Mouse (Mus musculus) lung, embryonic 16.5 days (tissue): Measurements from ENCODE around the gene Tcte2. TPM values are rescaled to one million over a fixed set of nuclear protein-coding genes. Genes with fewer than 3 reads are reported as not detected.
"Not testable (repeated sequence)": the region's sequence is repeated elsewhere in the genome, so short reads cannot be mapped to it uniquely, and the experiment has no call there.

Experiments
- ATAC-seq: fragments of 200-750 bp; cut with Nextera tagmentation; 2 replicates; pipeline ENCODE4 v1.8.0; 2017; ENCODE audit warnings: low read depth, mild to moderate bottlenecking, moderate library complexity
- H3K27ac ChIP-seq: fragments of 300-500 bp; sonication (generic); 2 replicates; pipeline ENCODE4 v1.5.1; 2014; ENCODE audit warnings: mild to moderate bottlenecking, control low read depth, low read length
- H3K27me3 ChIP-seq: fragments of 300-500 bp; sonication (generic); 2 replicates; pipeline ENCODE4 v1.6.1; 2014; ENCODE audit warnings: low read depth, low read length, mixed read lengths; ENCODE audit not compliant: control insufficient read depth, insufficient read depth
- H3K36me3 ChIP-seq: fragments of 300-500 bp; sonication (generic); 2 replicates; pipeline ENCODE4 v1.6.1; 2014; ENCODE audit warnings: low read length; ENCODE audit not compliant: control insufficient read depth, insufficient read depth
- H3K4me1 ChIP-seq: fragments of 300-500 bp; sonication (generic); replicated peaks from 2 replicates; pipeline ENCODE4 v1.6.1; 2014; ENCODE audit warnings: low read length, mixed read lengths; ENCODE audit not compliant: control insufficient read depth, insufficient read depth
- H3K4me2 ChIP-seq: fragments of 300-500 bp; sonication (generic); 2 replicates; pipeline ENCODE4 v1.6.1; 2014; ENCODE audit warnings: low read depth, low read length, control low read depth
- H3K4me3 ChIP-seq: fragments of 300-500 bp; sonication (generic); 2 replicates; pipeline ENCODE4 v1.5.1; 2014; ENCODE audit warnings: mild to moderate bottlenecking, low read length, control low read depth
- H3K9ac ChIP-seq: fragments of 300-500 bp; sonication (generic); 2 replicates; pipeline ENCODE4 v1.6.1; 2014; ENCODE audit warnings: low read length, control low read depth
- H3K9me3 ChIP-seq: fragments of 300-500 bp; sonication (generic); 2 replicates; pipeline ENCODE4 v1.6.1; 2016; ENCODE audit warnings: low read length; ENCODE audit not compliant: control insufficient read depth
- WGBS: fragments of 180-500 bp; shearing (Covaris S2); extraction: QIAGEN DNeasy Blood & Tissue Kit; methylation state at CpG from one replicate; pipeline ENCODE4 v1.1.7; 2014; 5-methylcytosine and 5-hydroxymethylcytosine counted together
- polyA plus RNA-seq: library from polyadenylated mRNA; unstranded; fragments of >200 nt; fragmentation: Nextera tagmentation; extraction: Ambion mirVana; gene quantifications from 2 replicates; pipeline ENCODE4 v1.2.1, GENCODE M21; 2015

Gene Tcte2
- polyA plus RNA-seq, 1 experiment from 2014 or later = 4.8 TPM

DNA sequence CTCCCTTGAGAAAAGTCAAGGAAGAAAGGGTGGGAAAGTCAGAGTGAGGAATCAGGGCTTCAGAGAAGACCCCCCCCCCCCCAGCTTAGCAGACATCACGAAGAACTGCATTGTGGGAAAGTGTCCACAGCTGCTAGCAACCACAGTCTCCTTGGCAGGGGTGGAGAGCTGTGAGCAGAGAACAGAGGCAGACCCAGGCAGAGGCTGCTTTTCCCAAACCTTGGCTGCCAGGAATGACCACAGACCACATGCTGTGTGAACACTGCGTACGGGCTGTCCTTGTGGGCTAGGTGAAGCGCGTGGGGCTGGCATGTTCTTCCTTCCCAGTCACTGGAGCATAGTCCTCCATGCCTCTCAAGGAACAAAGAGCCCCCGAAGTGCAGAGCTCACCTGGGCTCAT lies 81.9 kb downstream of the Tcte2 start:
- 85% methylated on average over 6 of the region's 6 CpGs for WGBS
- Histone ChIP-seq H3K27ac (no peak overlapping the region), H3K4me3 (no peak overlapping the region), H3K4me1 (peaks cover 28% of the 10 kb centered on the region), H3K36me3 (no peaks in the 10 kb centered on the region), H3K27me3 (no peaks in the 10 kb centered on the region), H3K9me3 (no peaks in the 10 kb centered on the region), H3K4me2 (no peak overlapping the region), H3K9ac (no peak overlapping the region)
- no peak for ATAC-seq

DNA sequence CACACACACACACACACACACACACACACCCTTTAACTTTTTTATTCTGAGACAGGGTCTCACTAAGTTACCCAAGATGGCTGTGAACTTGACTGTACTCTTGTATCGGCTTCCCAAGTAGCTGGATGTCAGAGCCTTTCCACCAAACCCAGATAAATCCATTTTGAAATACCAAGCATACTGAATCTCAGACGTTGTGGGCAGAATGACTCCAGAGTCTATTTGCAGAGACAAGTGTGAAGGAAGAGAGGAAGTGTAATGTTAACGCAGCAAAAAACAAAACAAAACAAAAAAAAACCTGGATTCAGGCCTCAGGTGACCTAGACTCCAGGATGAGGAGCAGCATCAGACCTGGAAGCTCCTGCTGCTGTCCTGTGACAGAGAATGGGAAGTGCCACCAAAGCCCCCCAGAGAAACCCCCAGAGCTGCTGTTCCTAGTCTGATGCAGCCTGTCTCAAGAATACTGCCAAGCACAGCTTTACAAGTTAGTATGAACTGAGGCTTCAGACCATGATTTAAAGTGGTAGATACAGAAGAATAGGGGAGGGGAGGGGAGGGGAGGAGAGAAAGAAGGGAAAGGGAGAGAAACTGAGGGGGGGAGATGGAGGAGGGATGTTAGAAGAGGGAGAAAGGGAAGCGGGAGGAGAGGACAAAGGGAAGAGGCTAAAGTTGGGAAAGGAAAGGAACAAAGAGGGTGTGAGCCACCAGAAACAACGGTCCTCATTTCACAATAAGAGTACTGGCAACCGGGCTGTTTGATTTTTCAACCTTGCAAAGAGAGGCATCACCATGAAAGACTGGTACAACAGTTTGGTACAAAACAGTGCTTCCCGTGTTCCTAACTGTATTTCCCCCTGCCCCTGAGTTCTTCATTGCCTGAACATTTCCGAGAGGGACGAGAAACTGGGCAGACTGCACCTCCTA lies 84.1 kb downstream of the Tcte2 start:
- H3K4me1 ChIP-seq = peaks cover 9% of the 10 kb centered on the region
- H3K27ac ChIP-seq = peak overlapping the region; percentile 68
- no peaks in the 10 kb centered on the region for H3K27me3 ChIP-seq
- H3K9me3 ChIP-seq = no peaks in the 10 kb centered on the region
- peak; percentile 44; the same call in 1 of the 2 replicates for ATAC-seq
- H3K4me3 ChIP-seq = peak overlapping the region; percentile 12; the same call in 1 of the 2 replicates
- H3K36me3 ChIP-seq = no peaks in the 10 kb centered on the region
- 22% methylated on average over 9 of the region's 9 CpGs for WGBS
- H3K4me2 ChIP-seq = peak overlapping the region; percentile 36
- H3K9ac ChIP-seq = peak overlapping the region; percentile 44

DNA sequence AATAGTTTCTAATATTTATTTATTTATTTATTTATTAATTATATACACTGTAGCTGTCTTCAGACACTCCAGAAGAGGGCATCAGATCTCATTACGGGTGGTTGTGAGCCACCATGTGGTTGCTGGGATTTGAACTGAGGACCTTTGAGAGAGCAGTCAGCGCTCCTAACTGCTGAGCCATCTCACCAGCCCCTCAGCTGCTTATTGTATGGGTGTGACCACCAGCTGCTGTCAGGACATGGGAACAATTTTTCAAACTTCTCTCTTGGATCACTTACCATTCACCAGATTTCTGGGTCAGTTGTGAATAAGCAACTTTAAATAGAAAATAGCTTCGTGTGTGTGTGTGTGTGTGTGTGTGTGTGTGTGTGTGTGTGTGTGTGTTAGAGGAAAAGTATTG lies 85.5 kb downstream of the Tcte2 start:
- H3K4me2 ChIP-seq, ATAC-seq, H3K4me3 ChIP-seq, H3K27ac ChIP-seq, H3K27me3 ChIP-seq, H3K4me1 ChIP-seq, H3K9ac ChIP-seq, H3K9me3 ChIP-seq, H3K36me3 ChIP-seq: not testable (repeated sequence)
- 70% methylated on average over 3 of the region's 3 CpGs for WGBS

DNA sequence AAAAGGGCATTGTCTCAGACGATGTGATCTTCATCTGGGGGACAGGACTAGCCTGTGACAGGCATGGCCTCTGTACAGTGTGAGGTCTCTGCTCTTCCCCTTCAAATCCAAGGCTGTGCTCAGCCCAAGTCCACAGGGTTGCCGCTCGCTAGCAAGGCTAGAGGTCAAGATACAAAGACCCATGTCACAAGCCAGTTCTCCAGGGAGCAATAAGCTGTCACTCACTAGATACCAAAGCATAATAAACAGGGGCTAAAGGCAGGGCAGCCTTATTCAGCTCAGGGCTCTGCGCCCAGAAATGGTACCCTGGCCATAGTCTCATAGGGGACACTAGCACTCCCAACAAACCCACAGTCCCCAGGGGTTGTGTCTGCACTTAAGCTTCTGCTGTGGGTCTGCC lies 86.0 kb downstream of the Tcte2 start:
- Histone ChIP-seq H3K9me3 (no peaks in the 10 kb centered on the region), H3K27me3 (no peaks in the 10 kb centered on the region), H3K36me3 (no peaks in the 10 kb centered on the region), H3K4me2 (no peak overlapping the region), H3K27ac (no peak overlapping the region), H3K9ac (no peak overlapping the region), H3K4me3 (no peak overlapping the region), H3K4me1 (peaks cover 7% of the 10 kb centered on the region; the same call in 1 of the 2 replicates)
- no peak for ATAC-seq
- whole genome bisulfite sequencing = 62% methylated on average over 4 of the region's 4 CpGs

DNA sequence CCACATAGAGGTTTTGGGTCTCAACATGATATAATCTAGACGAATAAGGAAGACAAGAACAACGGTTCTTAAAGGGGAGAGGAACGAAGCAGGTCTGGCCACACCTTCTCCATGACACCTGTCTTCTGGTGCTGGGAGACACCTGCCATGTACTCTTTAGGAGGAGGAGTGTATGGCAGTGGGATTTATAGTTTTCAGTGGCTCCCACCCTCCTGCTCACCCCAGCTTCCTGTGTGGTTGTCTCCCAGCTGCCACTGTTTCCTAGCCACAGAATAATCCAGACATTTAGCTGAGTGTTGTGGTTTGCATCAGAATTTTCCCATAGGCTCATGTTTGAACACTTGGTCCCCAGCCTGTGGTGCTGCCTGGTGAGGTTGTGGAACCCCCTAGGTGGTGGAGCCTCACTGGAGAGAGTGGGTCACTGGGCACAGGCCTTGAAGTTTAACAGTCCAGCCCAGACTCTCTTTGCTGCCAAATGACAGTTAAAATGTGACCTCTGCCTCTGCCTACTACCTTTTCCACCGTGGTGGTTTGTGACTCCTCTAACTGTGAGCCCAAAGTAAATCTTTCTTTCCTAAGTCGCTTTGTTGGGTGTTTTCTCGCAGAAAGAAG lies 86.8 kb downstream of the Tcte2 start:
- peaks cover 8% of the 10 kb centered on the region; the same call in 1 of the 2 replicates for H3K4me1 ChIP-seq
- no peak overlapping the region for H3K4me3 ChIP-seq
- H3K27me3 ChIP-seq = no peaks in the 10 kb centered on the region
- no peak overlapping the region for H3K4me2 ChIP-seq
- no peaks in the 10 kb centered on the region for H3K36me3 ChIP-seq
- ATAC-seq = no peak
- H3K27ac ChIP-seq = no peak overlapping the region
- no peaks in the 10 kb centered on the region for H3K9me3 ChIP-seq
- H3K9ac ChIP-seq = no peak overlapping the region
- 69% methylated on average over 6 of the region's 6 CpGs for WGBS

DNA sequence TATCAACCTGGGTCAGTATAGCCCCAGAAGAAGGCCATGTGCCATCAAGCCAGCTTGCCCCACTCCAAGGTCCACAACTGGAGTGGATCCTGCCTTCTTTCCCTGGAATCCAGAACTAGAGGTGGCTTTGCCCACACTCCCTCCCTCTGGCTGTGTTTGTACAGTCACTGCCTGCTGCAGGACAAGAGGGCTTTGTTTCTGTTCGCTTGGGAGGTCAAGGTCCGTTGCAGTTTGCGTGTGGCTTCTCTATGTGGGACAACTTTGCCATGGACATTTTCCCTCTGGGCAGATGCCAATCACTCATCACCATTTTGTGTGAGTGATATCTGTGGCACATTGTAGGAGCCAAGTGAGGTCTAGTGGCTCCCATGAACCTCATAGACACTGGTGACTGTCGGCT lies 89.9 kb downstream of the Tcte2 start:
- H3K4me2 ChIP-seq = no peak overlapping the region
- ATAC-seq = no peak
- 62% methylated on average over 4 of the region's 4 CpGs for WGBS

DNA sequence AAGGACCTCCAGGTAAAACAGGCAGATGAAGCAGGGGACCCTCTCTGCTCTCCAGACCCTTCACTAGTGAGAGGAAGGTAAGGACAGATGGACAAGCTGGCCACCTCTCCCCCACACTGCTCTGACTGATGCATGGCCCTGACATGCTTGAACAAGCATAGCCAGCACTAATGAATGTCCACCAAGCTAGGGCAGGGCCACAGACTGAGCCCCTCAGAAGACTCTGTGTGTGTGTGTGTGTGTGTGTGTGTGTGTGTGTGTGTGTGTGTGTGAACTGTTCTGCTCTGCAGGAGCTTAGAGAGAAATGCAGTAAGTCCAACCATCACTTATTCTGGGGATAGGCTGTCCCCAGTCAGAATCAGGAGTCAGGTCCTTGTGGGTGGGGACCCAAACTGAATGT lies 91.4 kb downstream of the Tcte2 start:
- Histone ChIP-seq H3K4me1 (peaks cover 12% of the 10 kb centered on the region), H3K27me3 (no peaks in the 10 kb centered on the region), H3K4me3 (no peak overlapping the region), H3K36me3 (no peaks in the 10 kb centered on the region), H3K9me3 (no peaks in the 10 kb centered on the region), H3K27ac (no peak overlapping the region), H3K4me2 (no peak overlapping the region), H3K9ac (no peak overlapping the region)
- no peak for ATAC-seq

More for the DNA sequence above, 89.9 kb downstream of the Tcte2 start:
- Histone ChIP-seq H3K27me3 (no peaks in the 10 kb centered on the region), H3K9me3 (no peaks in the 10 kb centered on the region), H3K9ac (no peak overlapping the region), H3K4me3 (no peak overlapping the region), H3K27ac (no peak overlapping the region), H3K4me1 (peaks cover 12% of the 10 kb centered on the region), H3K36me3 (no peaks in the 10 kb centered on the region)

DNA sequence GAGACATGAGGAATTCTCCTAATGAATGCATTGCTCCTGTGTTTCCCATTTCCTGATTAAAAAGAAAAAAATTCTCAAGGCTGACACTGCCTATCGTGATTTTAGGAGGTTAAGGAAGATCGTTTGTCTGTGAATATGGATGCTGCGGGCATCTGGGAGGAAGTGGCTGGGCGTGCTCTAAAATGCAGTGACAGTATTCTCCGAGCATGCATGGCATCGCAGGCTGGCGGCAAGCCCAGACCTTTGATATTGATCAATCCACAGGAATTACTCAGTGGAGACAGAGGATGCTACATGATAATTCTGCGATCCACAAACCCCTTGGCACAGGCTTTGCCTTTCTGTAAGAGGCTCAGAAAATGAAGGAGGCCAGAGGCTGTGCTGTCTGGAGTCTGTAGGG lies 92.4 kb downstream of the Tcte2 start:
- H3K4me2 ChIP-seq = 0 out of 2 replicates have a peak overlapping the region, but pooled peaks have one; percentile 13
- ATAC-seq = no peak; the same call in 1 of the 2 replicates
- H3K4me1 ChIP-seq = peaks cover 12% of the 10 kb centered on the region
- H3K9me3 ChIP-seq = no peaks in the 10 kb centered on the region
- no peak overlapping the region for H3K4me3 ChIP-seq
- H3K27me3 ChIP-seq = no peaks in the 10 kb centered on the region
- H3K27ac ChIP-seq = no peak overlapping the region
- no peak overlapping the region for H3K9ac ChIP-seq
- no peaks in the 10 kb centered on the region for H3K36me3 ChIP-seq
- 23% methylated on average over 8 of the region's 8 CpGs for WGBS
